Mouse (Mus musculus): ENCODE data around the gene Hmox1. TPM values are rescaled to one million over a fixed set of nuclear protein-coding genes. Genes with fewer than 3 reads are reported as not detected.

Hmox1 gene
- total and polyA plus RNA-seq, 2 experiments = 16.0 to 19.2 TPM

DNA sequence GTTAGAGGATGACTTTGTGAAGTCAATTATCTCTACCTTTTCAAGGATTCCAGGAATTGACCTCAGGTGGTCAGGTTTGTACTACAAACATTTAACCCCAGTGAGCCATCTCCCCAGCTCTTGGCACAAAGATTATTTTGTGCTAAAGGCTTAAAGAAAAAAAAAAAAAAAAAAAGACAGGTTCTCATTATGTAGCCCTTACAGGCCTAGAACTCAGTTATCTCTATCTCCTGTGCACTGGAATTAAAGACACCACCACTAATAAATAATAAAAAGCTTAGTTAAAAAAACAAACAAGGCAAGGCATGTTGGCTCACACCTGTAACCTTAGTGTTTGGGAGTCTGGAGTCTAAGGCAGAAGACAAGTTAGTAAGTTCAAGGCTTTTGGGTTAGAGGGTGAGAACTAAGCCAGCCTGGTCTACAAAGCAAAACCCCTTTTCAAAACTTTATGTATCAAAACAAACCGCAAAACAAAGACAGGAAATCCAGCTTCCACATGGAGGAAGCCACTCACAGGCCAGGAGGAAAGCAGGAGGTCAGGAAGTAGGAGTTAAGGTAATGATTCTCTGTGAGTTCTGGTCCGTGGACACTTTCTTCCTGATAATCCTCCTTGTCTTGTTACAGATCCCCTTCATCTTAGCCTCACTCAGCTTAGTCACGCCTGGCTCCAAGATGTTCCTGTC is 8.9 kb upstream of the Hmox1 start:
- Histone ChIP-seq H3K4me3 (ENCODE audit: insufficient read depth, low read depth, low read length) (no peak overlapping the region), H3K9ac (ENCODE audit: low read depth, low read length) (no peak overlapping the region), H3K36me3 (ENCODE audit: control insufficient read depth, insufficient read depth, low read length) (no peaks in the 10 kb centered on the region), H3K27ac (replicated peaks; ENCODE audit: insufficient read depth, low read depth, low read length) (peak overlapping the region; percentile 54; the same call in 1 of the 2 replicates), H3K27me3 (ENCODE audit: control insufficient read depth, insufficient read depth, low read length) (no peaks in the 10 kb centered on the region), H3K4me1 (ENCODE audit: control insufficient read depth, insufficient read depth, low read length) (peaks cover 7% of the 10 kb centered on the region), H3K79me2 (ENCODE audit: control insufficient read depth, insufficient read depth, low read length) (no peaks in the 10 kb centered on the region)
- TF ChIP-seq CTCF (IDR thresholded peaks at IDR 0.05; ENCODE audit: low read depth, low read length) (no peak), POLR2A (IDR thresholded peaks at IDR 0.05; ENCODE audit: extremely low read depth, insufficient read depth, low read length) (no peak)
- 73% methylated on average over 3 of the region's 3 CpGs for WGBS
- DNase-seq (ENCODE audit: extremely low read depth, low read depth, low spot score) = no peak

DNA sequence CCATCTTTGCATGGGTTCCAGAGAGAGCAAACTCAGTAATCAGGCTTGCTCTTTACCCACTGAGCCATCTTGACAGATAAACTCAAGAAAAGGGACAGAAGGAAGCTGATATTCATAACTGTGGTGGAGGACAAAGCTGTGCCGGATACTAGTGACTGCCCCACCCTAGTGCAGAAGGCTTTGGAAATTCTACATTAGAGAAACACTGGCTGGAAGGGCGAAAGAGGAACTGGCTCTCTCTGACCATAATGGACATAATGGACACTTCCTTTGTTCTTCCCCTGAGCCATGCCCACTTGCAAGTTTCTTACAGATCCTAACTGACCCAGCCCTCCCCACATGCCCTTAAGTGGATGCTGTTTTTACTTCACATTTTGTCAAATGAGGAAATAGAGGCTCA is 7.4 kb upstream of the Hmox1 start:
- H3K36me3 ChIP-seq (ENCODE audit: control insufficient read depth, insufficient read depth, low read length) = no peaks in the 10 kb centered on the region
- H3K27me3 ChIP-seq (ENCODE audit: control insufficient read depth, insufficient read depth, low read length) = no peaks in the 10 kb centered on the region
- H3K27ac ChIP-seq (replicated peaks; ENCODE audit: insufficient read depth, low read depth, low read length) = no peak overlapping the region
- H3K4me3 ChIP-seq (ENCODE audit: insufficient read depth, low read depth, low read length) = no peak overlapping the region
- H3K79me2 ChIP-seq (ENCODE audit: control insufficient read depth, insufficient read depth, low read length) = no peaks in the 10 kb centered on the region
- WGBS = 64% methylated on average over 2 of the region's 2 CpGs
- peaks cover 18% of the 10 kb centered on the region for H3K4me1 ChIP-seq (ENCODE audit: control insufficient read depth, insufficient read depth, low read length)
- no peak for TF ChIP-seq CTCF (IDR thresholded peaks at IDR 0.05; ENCODE audit: low read depth, low read length)
- no peak for TF ChIP-seq POLR2A (IDR thresholded peaks at IDR 0.05; ENCODE audit: extremely low read depth, insufficient read depth, low read length)
- H3K9ac ChIP-seq (ENCODE audit: low read depth, low read length) = no peak overlapping the region
- DNase-seq (ENCODE audit: extremely low read depth, low read depth, low spot score) = peak; percentile 41

GRCm38 (mm10) chr8:75087127-75087526 is 6.3 kb upstream of the Hmox1 start:
- DNase-seq (ENCODE audit: extremely low read depth, low read depth, low spot score) = no peak
- no peaks in the 10 kb centered on the region for H3K27me3 ChIP-seq (ENCODE audit: control insufficient read depth, insufficient read depth, low read length)

GRCm38 (mm10) chr8:75088989-75089881 is 4.2 kb upstream of the Hmox1 start:
- Histone ChIP-seq H3K4me1 (ENCODE audit: control insufficient read depth, insufficient read depth, low read length) (peaks cover 24% of the 10 kb centered on the region), H3K9ac (ENCODE audit: low read depth, low read length) (peak overlapping the region; percentile 53)

More at GRCm38 (mm10) chr8:75087127-75087526, 6.3 kb upstream of the Hmox1 start:
- Histone ChIP-seq H3K9ac (ENCODE audit: low read depth, low read length) (no peak overlapping the region), H3K4me3 (ENCODE audit: insufficient read depth, low read depth, low read length) (no peak overlapping the region), H3K4me1 (ENCODE audit: control insufficient read depth, insufficient read depth, low read length) (peaks cover 19% of the 10 kb centered on the region), H3K79me2 (ENCODE audit: control insufficient read depth, insufficient read depth, low read length) (no peaks in the 10 kb centered on the region), H3K36me3 (ENCODE audit: control insufficient read depth, insufficient read depth, low read length) (no peaks in the 10 kb centered on the region), H3K27ac (replicated peaks; ENCODE audit: insufficient read depth, low read depth, low read length) (no peak overlapping the region)
- TF ChIP-seq POLR2A (IDR thresholded peaks at IDR 0.05; ENCODE audit: extremely low read depth, insufficient read depth, low read length) (no peak), CTCF (IDR thresholded peaks at IDR 0.05; ENCODE audit: low read depth, low read length) (no peak)

DNA sequence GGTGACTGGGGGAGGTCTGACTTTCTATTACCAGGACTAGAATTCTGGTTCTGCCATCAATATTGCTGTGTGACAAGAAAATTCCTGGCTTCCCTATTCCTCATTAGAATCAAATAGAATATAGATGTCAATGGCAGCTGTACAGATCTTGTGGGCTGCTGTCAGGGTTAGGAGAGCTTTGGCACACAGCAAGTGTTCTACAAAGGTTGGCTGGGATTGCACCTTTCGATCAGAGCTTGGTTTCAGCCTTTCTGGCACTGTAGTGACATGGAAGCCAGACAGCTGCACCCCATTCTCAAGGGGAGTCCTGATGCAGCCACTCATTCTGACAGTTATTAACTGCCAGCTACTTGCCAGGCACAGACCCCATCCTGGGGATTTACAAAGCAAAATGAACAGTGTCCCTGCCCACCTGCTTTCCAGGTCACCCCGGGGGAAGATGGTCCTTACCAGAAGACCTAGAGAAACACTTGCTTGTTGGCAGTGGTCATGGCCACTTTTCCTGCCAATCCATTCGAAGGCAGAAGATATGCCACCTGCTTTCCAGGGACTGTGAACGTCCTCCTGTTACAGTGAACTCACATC is 2.5 kb upstream of the Hmox1 start:
- Histone ChIP-seq H3K9ac (ENCODE audit: low read depth, low read length) (no peak overlapping the region), H3K4me1 (ENCODE audit: control insufficient read depth, insufficient read depth, low read length) (peaks cover 26% of the 10 kb centered on the region), H3K36me3 (ENCODE audit: control insufficient read depth, insufficient read depth, low read length) (no peaks in the 10 kb centered on the region; the same call in 1 of the 2 replicates), H3K27ac (replicated peaks; ENCODE audit: insufficient read depth, low read depth, low read length) (no peak overlapping the region), H3K27me3 (ENCODE audit: control insufficient read depth, insufficient read depth, low read length) (no peaks in the 10 kb centered on the region), H3K79me2 (ENCODE audit: control insufficient read depth, insufficient read depth, low read length) (no peaks in the 10 kb centered on the region), H3K4me3 (ENCODE audit: insufficient read depth, low read depth, low read length) (no peak overlapping the region)
- DNase-seq (ENCODE audit: extremely low read depth, low read depth, low spot score) = peak; percentile 77
- 46% methylated on average over 4 of the region's 4 CpGs for WGBS
- TF ChIP-seq POLR2A (IDR thresholded peaks at IDR 0.05; ENCODE audit: extremely low read depth, insufficient read depth, low read length) (no peak), CTCF (IDR thresholded peaks at IDR 0.05; ENCODE audit: low read depth, low read length) (no peak)

More at GRCm38 (mm10) chr8:75088989-75089881, 4.2 kb upstream of the Hmox1 start:
- no peaks in the 10 kb centered on the region for H3K79me2 ChIP-seq (ENCODE audit: control insufficient read depth, insufficient read depth, low read length)
- TF ChIP-seq CTCF (IDR thresholded peaks at IDR 0.05; ENCODE audit: low read depth, low read length) (no peak), POLR2A (IDR thresholded peaks at IDR 0.05; ENCODE audit: extremely low read depth, insufficient read depth, low read length) (no peak)
- no peaks in the 10 kb centered on the region for H3K27me3 ChIP-seq (ENCODE audit: control insufficient read depth, insufficient read depth, low read length)
- DNase-seq (ENCODE audit: extremely low read depth, low read depth, low spot score) = peak; percentile 91
- H3K4me3 ChIP-seq (ENCODE audit: insufficient read depth, low read depth, low read length) = no peak overlapping the region
- H3K36me3 ChIP-seq (ENCODE audit: control insufficient read depth, insufficient read depth, low read length) = no peaks in the 10 kb centered on the region
- WGBS = 11% methylated on average over 6 of the region's 6 CpGs
- peak overlapping the region; percentile 89 for H3K27ac ChIP-seq (replicated peaks; ENCODE audit: insufficient read depth, low read depth, low read length)

Data from liver, adult 2 months (tissue).